In genomic region chr2:128193411-128193810, GRCm38 (mm10) we compare ENCODE assay signal across 12 mouse cellular contexts.
"Had no signal": no experiment of that assay in that cellular context is flagged by ENCODE, and none has a peak within 500 bp of the region (broad histone marks: within the 10 kb centered on the region; RNA-seq: fewer than 3 reads in every experiment).

No protein-coding gene starts in this region.

- H3K4me1 ChIP-seq: intestine, embryonic 15.5 days; midbrain, embryonic 15.5 days had no signal

- DNase-seq: lung, postnatal 10 days; right cerebral cortex, postnatal 14 days; thymus, postnatal 4 days had no signal

- H3K9ac ChIP-seq: hindbrain, embryonic 14.5 days; intestine, embryonic 15.5 days; midbrain, embryonic 15.5 days had no signal

- H3K4me2 ChIP-seq: hindbrain, embryonic 14.5 days; intestine, embryonic 15.5 days; liver, embryonic 11.5 days; midbrain, embryonic 11.5 days; midbrain, embryonic 15.5 days had no signal

- H3K36me3 ChIP-seq: intestine, embryonic 15.5 days; limb, embryonic 10.5 days; midbrain, embryonic 15.5 days had no signal

- ATAC-seq: intestine, embryonic 15.5 days; midbrain, embryonic 15.5 days had no signal

- H3K27me3 ChIP-seq: intestine, embryonic 15.5 days; midbrain, embryonic 15.5 days had no signal

- H3K9me3 ChIP-seq: intestine, embryonic 15.5 days; limb, embryonic 10.5 days; megakaryocyte, embryonic 14.5 days; midbrain, embryonic 15.5 days had no signal

- H3K27ac ChIP-seq: hindbrain, embryonic 14.5 days; intestine, embryonic 15.5 days; left cerebral cortex, adult 2 months; limb, embryonic 10.5 days; macrophage; midbrain, embryonic 15.5 days had no signal

- H3K4me3 ChIP-seq: intestine, embryonic 15.5 days; left cerebral cortex, adult 2 months; limb, embryonic 10.5 days; megakaryocyte, embryonic 14.5 days; midbrain, embryonic 15.5 days had no signal
